Mouse (Mus musculus): ENCODE data around the gene Agfg1. TPM values are rescaled to one million over a fixed set of nuclear protein-coding genes. Genes with fewer than 3 reads are reported as not detected.

The Agfg1 gene
- polyA plus RNA-seq (2014; fragmentation: Nextera tagmentation; extraction: Ambion mirVana): 39.5 and 45.9 TPM in 2 replicates

DNA sequence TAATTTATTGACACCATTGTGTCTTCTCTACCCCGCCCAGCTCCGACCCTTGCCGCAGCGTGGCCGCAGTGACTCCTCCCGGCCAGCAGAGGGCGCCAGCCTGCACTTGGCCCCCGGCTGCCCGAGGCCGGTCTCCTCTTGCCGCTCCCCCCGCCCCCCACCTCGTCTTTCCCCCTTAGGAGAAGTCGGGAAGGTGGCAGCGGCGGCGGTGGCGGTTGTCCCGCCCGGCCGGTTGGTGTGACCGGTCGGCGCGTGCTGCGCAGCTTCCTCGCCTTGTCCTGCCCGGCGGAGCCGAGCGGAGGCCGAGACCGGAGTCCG lies at the start of gene Agfg1:
TSS of gene Agfg1 (plus strand) at position 188 of the 318 bp plus-strand sequence.
- H3K27ac ChIP-seq (ENCODE audit: low read depth, low read length): peak within 1 kb of the TSS; percentile 84
- H3K4me2 ChIP-seq (ENCODE audit: low read depth, low read length): peak within 1 kb of the TSS; percentile 87
- peak within 1 kb of the TSS; percentile 93 for H3K4me3 ChIP-seq (ENCODE audit: low read depth, low read length)
- under 1% methylated on average over 34 of the region's 34 CpGs for WGBS
- H3K4me1 ChIP-seq (ENCODE audit: control insufficient read depth, insufficient read depth, low read length): peaks cover 12% of the 10 kb centered on the region
- no peaks in the 10 kb centered on the region for H3K36me3 ChIP-seq (ENCODE audit: control insufficient read depth, insufficient read depth, low read length)
- peak within 1 kb of the TSS; percentile 93 for H3K9ac ChIP-seq (replicated peaks; ENCODE audit: low read depth, low read length)
- ATAC-seq (ENCODE audit: low read depth): peak; percentile 96
- no peaks in the 10 kb centered on the region for H3K9me3 ChIP-seq (ENCODE audit: control insufficient read depth, low read length)
- H3K27me3 ChIP-seq (ENCODE audit: control insufficient read depth, insufficient read depth, low read length): no peaks in the 10 kb centered on the region; the same call in 1 of the 2 replicates

DNA sequence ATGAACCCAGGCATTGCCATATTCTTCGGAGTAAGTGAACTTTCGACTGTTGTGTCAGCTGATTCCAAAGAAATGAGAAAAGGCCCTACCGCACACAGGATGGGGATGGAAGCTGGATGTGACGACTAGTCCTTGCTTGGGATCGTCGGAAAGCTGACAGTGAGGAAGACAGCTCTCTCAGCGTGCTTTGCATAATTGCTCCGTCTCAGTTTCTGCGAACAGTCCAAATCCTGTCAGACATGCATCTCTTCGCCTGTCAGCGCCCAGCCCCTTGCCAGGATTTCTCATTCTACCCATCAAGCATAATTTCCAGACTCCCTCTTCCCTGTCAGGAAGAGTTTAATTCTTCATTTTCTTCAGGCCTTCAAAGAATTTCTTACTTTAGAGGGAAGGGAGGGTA lies 48.2 kb upstream of the Agfg1 start:
- Histone ChIP-seq H3K36me3 (ENCODE audit: control insufficient read depth, insufficient read depth, low read length) (no peaks in the 10 kb centered on the region), H3K27ac (ENCODE audit: low read depth, low read length) (no peak overlapping the region), H3K9me3 (ENCODE audit: control insufficient read depth, low read length) (no peaks in the 10 kb centered on the region), H3K4me2 (ENCODE audit: low read depth, low read length) (no peak overlapping the region), H3K9ac (replicated peaks; ENCODE audit: low read depth, low read length) (no peak overlapping the region), H3K4me1 (ENCODE audit: control insufficient read depth, insufficient read depth, low read length) (no peaks in the 10 kb centered on the region), H3K27me3 (ENCODE audit: control insufficient read depth, insufficient read depth, low read length) (no peaks in the 10 kb centered on the region), H3K4me3 (ENCODE audit: low read depth, low read length) (no peak overlapping the region)
- 91% methylated on average over 11 of the region's 11 CpGs for WGBS
- no peak for ATAC-seq (ENCODE audit: low read depth)

DNA sequence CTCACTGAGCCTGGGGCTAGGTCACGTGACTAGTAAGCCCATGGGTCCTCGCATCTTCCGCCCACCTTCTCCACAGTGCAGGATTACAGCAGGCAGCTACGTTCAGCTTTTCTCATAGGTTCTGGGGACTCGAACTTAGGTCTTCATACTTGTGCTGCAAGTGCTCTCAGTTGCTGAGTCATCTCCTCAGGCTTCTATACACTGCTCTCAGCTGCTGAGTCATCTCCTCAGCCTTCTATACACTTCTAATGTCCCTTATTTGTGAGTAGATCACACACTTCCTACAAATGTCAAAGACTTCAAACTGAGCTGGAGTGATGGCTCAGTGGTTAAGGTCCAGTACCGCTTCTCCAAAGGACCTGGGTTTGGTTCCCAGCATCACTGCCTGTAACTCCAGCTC lies 47.0 kb upstream of the Agfg1 start:
- Histone ChIP-seq H3K36me3 (ENCODE audit: control insufficient read depth, insufficient read depth, low read length) (no peaks in the 10 kb centered on the region), H3K9ac (replicated peaks; ENCODE audit: low read depth, low read length) (no peak overlapping the region), H3K4me1 (ENCODE audit: control insufficient read depth, insufficient read depth, low read length) (no peaks in the 10 kb centered on the region), H3K4me3 (ENCODE audit: low read depth, low read length) (no peak overlapping the region), H3K27me3 (ENCODE audit: control insufficient read depth, insufficient read depth, low read length) (no peaks in the 10 kb centered on the region), H3K4me2 (ENCODE audit: low read depth, low read length) (no peak overlapping the region), H3K9me3 (ENCODE audit: control insufficient read depth, low read length) (no peaks in the 10 kb centered on the region), H3K27ac (ENCODE audit: low read depth, low read length) (no peak overlapping the region)
- 92% methylated on average over 6 of the region's 6 CpGs for WGBS
- no peak for ATAC-seq (ENCODE audit: low read depth)

DNA sequence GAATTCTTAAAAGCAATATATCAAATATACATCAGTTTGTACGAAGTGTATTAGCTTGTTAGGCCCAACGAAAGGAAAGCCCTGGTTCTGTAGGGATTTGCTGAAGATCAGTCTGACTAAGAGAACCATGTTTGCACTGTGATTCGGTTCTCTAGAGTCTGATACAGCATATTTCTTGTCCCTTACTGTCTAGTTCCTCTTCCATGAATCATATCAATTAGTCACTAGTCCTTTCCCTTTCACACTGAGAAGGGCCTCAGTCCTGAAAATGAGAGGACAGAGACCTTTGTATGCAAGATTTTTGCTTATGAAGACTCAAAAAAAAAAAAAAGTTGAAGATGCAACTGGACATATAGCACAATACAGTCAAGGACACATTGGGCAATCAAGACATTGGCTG lies 46.2 kb upstream of the Agfg1 start:
- H3K27me3 ChIP-seq (ENCODE audit: control insufficient read depth, insufficient read depth, low read length): no peaks in the 10 kb centered on the region
- no peak overlapping the region for H3K4me3 ChIP-seq (ENCODE audit: low read depth, low read length)
- H3K36me3 ChIP-seq (ENCODE audit: control insufficient read depth, insufficient read depth, low read length): no peaks in the 10 kb centered on the region
- H3K4me2 ChIP-seq (ENCODE audit: low read depth, low read length): no peak overlapping the region
- no peak for ATAC-seq (ENCODE audit: low read depth)
- H3K4me1 ChIP-seq (ENCODE audit: control insufficient read depth, insufficient read depth, low read length): peaks cover under 1% of the 10 kb centered on the region; the same call in 1 of the 2 replicates
- H3K9me3 ChIP-seq (ENCODE audit: control insufficient read depth, low read length): no peaks in the 10 kb centered on the region
- 82% methylated on average over 3 of the region's 3 CpGs for WGBS
- H3K9ac ChIP-seq (replicated peaks; ENCODE audit: low read depth, low read length): no peak overlapping the region
- H3K27ac ChIP-seq (ENCODE audit: low read depth, low read length): no peak overlapping the region

DNA sequence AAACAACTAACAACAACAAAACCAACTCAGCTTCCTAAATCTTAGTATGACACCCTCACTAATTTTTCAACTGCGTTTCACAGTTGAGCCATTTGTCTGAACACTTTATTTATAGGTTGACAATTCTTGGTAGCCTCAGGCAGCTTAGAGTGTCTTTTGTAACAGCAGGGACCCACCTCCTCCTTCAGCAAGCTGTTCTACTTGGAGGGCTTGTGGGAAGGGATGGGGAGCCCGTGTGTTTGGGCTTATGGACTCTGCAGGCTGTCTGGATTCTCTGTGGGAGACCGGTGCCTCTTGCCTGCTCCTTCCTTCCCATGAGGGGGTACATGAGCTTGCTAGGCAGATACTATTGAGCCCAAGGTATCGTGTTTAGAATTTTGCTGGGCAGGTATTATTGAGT lies 45.3 kb upstream of the Agfg1 start:
- H3K27me3 ChIP-seq (ENCODE audit: control insufficient read depth, insufficient read depth, low read length): no peaks in the 10 kb centered on the region
- H3K4me2 ChIP-seq (ENCODE audit: low read depth, low read length): no peak overlapping the region
- no peaks in the 10 kb centered on the region for H3K36me3 ChIP-seq (ENCODE audit: control insufficient read depth, insufficient read depth, low read length)
- H3K27ac ChIP-seq (ENCODE audit: low read depth, low read length): no peak overlapping the region
- H3K9me3 ChIP-seq (ENCODE audit: control insufficient read depth, low read length): no peaks in the 10 kb centered on the region
- ATAC-seq (ENCODE audit: low read depth): no peak
- peaks cover 3% of the 10 kb centered on the region; the same call in 1 of the 2 replicates for H3K4me1 ChIP-seq (ENCODE audit: control insufficient read depth, insufficient read depth, low read length)
- H3K9ac ChIP-seq (replicated peaks; ENCODE audit: low read depth, low read length): no peak overlapping the region
- WGBS: 50% methylated on average over 4 of the region's 4 CpGs
- H3K4me3 ChIP-seq (ENCODE audit: low read depth, low read length): no peak overlapping the region

DNA sequence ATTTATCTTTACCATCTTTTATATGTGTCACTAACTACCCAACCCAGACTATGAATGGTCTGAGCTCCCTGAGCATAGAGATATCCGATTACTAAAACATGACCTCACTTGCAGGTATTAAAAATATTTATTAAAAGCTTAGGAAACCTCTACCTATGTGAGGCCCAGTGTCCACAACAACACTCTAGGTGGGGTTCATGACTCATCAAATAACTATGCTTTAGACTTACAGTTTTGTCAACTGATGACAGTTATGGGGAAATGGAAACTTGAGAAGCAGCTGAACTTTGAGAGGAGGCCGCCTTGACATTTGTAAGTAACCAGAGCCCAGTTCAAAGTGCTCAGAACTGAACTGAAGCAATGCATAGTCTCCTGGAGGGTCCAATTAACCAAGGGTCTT lies 44.1 kb upstream of the Agfg1 start:
- ATAC-seq (ENCODE audit: low read depth): no peak
- no peak overlapping the region for H3K4me3 ChIP-seq (ENCODE audit: low read depth, low read length)
- H3K4me2 ChIP-seq (ENCODE audit: low read depth, low read length): no peak overlapping the region
- 88% methylated on average over 2 of the region's 2 CpGs for WGBS
- no peak overlapping the region for H3K27ac ChIP-seq (ENCODE audit: low read depth, low read length)
- H3K36me3 ChIP-seq (ENCODE audit: control insufficient read depth, insufficient read depth, low read length): no peaks in the 10 kb centered on the region
- no peaks in the 10 kb centered on the region for H3K9me3 ChIP-seq (ENCODE audit: control insufficient read depth, low read length)
- peaks cover 3% of the 10 kb centered on the region; the same call in 1 of the 2 replicates for H3K4me1 ChIP-seq (ENCODE audit: control insufficient read depth, insufficient read depth, low read length)
- H3K27me3 ChIP-seq (ENCODE audit: control insufficient read depth, insufficient read depth, low read length): no peaks in the 10 kb centered on the region
- no peak overlapping the region for H3K9ac ChIP-seq (replicated peaks; ENCODE audit: low read depth, low read length)

DNA sequence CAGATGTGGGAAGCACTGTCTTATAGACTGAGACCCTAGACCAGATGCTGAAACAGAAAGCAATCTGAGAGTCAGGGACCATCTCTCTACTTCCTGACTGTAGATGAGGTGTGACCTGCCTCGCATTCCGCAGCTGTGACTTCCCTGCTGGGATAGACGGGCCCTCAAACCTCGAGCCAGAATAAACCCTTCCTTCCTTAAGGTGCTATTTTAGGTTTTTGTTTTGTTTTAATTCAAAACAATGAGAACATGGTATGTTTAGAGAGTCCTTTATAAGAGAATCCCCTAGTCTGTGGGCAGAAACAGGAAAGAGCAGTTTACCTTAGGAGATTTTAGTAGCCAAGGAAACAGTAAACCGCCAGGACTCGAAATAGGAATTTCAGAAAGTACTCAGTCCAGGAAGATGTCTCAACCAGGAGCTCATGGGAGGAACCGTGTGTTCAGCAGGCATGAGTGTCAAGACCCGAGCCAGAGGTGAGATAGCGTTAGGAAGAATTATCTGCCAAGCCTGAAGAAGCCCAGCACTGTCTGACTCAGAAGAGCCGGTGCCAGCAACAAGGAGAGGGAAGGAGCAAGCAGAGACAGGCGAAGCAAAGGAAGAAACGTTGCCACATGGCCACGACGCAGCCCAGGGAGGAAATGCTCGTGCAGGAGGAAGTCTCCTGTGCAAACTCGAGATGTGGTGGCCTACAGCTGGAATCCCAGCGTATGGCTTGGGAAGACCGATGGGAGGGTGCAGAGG lies 43.4 kb upstream of the Agfg1 start:
- H3K9me3 ChIP-seq (ENCODE audit: control insufficient read depth, low read length): no peaks in the 10 kb centered on the region
- no peak overlapping the region for H3K4me3 ChIP-seq (ENCODE audit: low read depth, low read length)
- H3K4me2 ChIP-seq (ENCODE audit: low read depth, low read length): no peak overlapping the region
- peaks cover 3% of the 10 kb centered on the region; the same call in 1 of the 2 replicates for H3K4me1 ChIP-seq (ENCODE audit: control insufficient read depth, insufficient read depth, low read length)
- WGBS: 82% methylated on average over 18 of the region's 18 CpGs
- no peak for ATAC-seq (ENCODE audit: low read depth)
- H3K27me3 ChIP-seq (ENCODE audit: control insufficient read depth, insufficient read depth, low read length): no peaks in the 10 kb centered on the region
- H3K36me3 ChIP-seq (ENCODE audit: control insufficient read depth, insufficient read depth, low read length): no peaks in the 10 kb centered on the region
- H3K27ac ChIP-seq (ENCODE audit: low read depth, low read length): no peak overlapping the region
- no peak overlapping the region for H3K9ac ChIP-seq (replicated peaks; ENCODE audit: low read depth, low read length)

DNA sequence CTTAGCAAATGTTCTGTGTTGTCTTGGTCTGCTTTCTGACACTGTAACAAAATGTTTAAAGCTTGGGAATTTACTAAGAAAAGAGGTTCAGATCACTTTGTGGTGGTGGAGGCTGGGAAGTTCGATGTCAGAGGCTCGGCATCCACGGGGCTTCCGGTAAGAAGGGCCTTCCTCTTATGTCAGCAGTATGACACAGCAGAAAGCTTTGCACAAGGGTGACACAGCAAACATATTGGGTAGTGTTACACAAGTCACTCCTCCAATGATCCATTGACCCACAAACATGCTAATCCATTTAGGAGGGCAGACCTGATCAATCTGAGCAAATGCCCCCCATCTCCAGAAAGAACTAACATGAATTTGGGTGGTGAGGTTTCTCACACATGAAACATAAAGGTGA lies 42.2 kb upstream of the Agfg1 start:
- Histone ChIP-seq H3K27me3 (ENCODE audit: control insufficient read depth, insufficient read depth, low read length) (no peaks in the 10 kb centered on the region), H3K27ac (ENCODE audit: low read depth, low read length) (no peak overlapping the region), H3K4me2 (ENCODE audit: low read depth, low read length) (no peak overlapping the region), H3K4me3 (ENCODE audit: low read depth, low read length) (no peak overlapping the region), H3K36me3 (ENCODE audit: control insufficient read depth, insufficient read depth, low read length) (no peaks in the 10 kb centered on the region), H3K9me3 (ENCODE audit: control insufficient read depth, low read length) (no peaks in the 10 kb centered on the region), H3K4me1 (ENCODE audit: control insufficient read depth, insufficient read depth, low read length) (peaks cover 3% of the 10 kb centered on the region; the same call in 1 of the 2 replicates), H3K9ac (replicated peaks; ENCODE audit: low read depth, low read length) (no peak overlapping the region)
- 92% methylated on average over 4 of the region's 4 CpGs for WGBS
- no peak for ATAC-seq (ENCODE audit: low read depth)

DNA sequence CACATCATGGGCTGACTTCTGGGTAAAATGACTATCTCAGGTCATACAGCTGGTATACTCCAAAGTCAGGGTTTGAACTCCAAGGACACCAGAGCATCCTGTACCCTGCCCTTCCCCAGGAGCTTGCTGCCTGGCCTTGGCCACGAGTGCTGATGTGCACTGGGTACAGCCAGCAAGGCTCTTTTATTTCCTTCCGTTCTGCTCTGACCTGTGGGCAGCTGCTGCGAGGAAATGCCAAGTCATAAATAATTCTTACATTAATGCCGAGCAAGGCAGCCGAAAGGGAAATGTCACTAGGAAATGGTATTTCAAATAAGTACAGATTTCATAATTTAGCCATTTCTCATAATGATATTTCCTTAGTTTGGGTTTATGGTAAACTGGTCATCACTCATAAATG lies 41.0 kb upstream of the Agfg1 start:
- no peaks in the 10 kb centered on the region for H3K9me3 ChIP-seq (ENCODE audit: control insufficient read depth, low read length)
- no peak overlapping the region for H3K4me3 ChIP-seq (ENCODE audit: low read depth, low read length)
- H3K27ac ChIP-seq (ENCODE audit: low read depth, low read length): no peak overlapping the region
- no peak overlapping the region for H3K4me2 ChIP-seq (ENCODE audit: low read depth, low read length)
- peaks cover 3% of the 10 kb centered on the region; the same call in 1 of the 2 replicates for H3K4me1 ChIP-seq (ENCODE audit: control insufficient read depth, insufficient read depth, low read length)
- no peaks in the 10 kb centered on the region for H3K27me3 ChIP-seq (ENCODE audit: control insufficient read depth, insufficient read depth, low read length)
- ATAC-seq (ENCODE audit: low read depth): no peak; the same call in 1 of the 2 replicates
- no peaks in the 10 kb centered on the region for H3K36me3 ChIP-seq (ENCODE audit: control insufficient read depth, insufficient read depth, low read length)
- H3K9ac ChIP-seq (replicated peaks; ENCODE audit: low read depth, low read length): no peak overlapping the region
- WGBS: 35% methylated on average over 5 of the region's 5 CpGs
